Mouse (Mus musculus) stomach, embryonic 16.5 days (tissue): Measurements from ENCODE around the gene Cited2. TPM values are rescaled to one million over a fixed set of nuclear protein-coding genes. Genes with fewer than 3 reads are reported as not detected.

Source experiments
- ATAC-seq: fragments of 200-750 bp; cut with Nextera tagmentation; 2 replicates; pipeline ENCODE4 v1.8.0; 2017; ENCODE audit warnings: moderate number of reproducible peaks, moderate TSS enrichment; ENCODE audit not compliant: insufficient read depth, low FRiP score
- H3K27ac ChIP-seq: fragments of 300-500 bp; sonication (generic); 2 replicates; pipeline ENCODE4 v1.5.1; 2014; ENCODE audit warnings: low read length
- H3K27me3 ChIP-seq: fragments of 300-500 bp; sonication (generic); 2 replicates; pipeline ENCODE4 v1.6.1; 2014; ENCODE audit warnings: low read length, control low read depth, mixed read lengths; ENCODE audit not compliant: control insufficient read depth, insufficient read depth
- H3K36me3 ChIP-seq: fragments of 300-500 bp; sonication (generic); 2 replicates; pipeline ENCODE4 v1.6.1; 2014; ENCODE audit warnings: low read length; ENCODE audit not compliant: control insufficient read depth, insufficient read depth
- H3K4me1 ChIP-seq: fragments of 300-500 bp; sonication (generic); 2 replicates; pipeline ENCODE4 v1.6.1; 2014; ENCODE audit warnings: low read length, control low read depth, mixed read lengths; ENCODE audit not compliant: control insufficient read depth, insufficient read depth
- H3K4me2 ChIP-seq: fragments of 300-500 bp; sonication (generic); 2 replicates; pipeline ENCODE4 v1.6.1; 2014; ENCODE audit warnings: low read depth, low read length, mixed read lengths
- H3K4me3 ChIP-seq: fragments of 300-500 bp; sonication (generic); replicated peaks from 2 replicates; pipeline ENCODE4 v1.5.1; 2014; ENCODE audit warnings: mild to moderate bottlenecking, low read length
- H3K9ac ChIP-seq: fragments of 300-500 bp; sonication (generic); 2 replicates; pipeline ENCODE4 v1.6.1; 2014; ENCODE audit warnings: low read length
- H3K9me3 ChIP-seq: fragments of 300-500 bp; sonication (generic); replicated peaks from 2 replicates; pipeline ENCODE4 v1.6.1; 2016; ENCODE audit warnings: low read length, control low read depth; ENCODE audit not compliant: control insufficient read depth
- WGBS: fragments of 180-500 bp; shearing (Covaris S2); extraction: QIAGEN DNeasy Blood & Tissue Kit; methylation state at CpG from one replicate; pipeline ENCODE4 v1.1.7; 2014; 5-methylcytosine and 5-hydroxymethylcytosine counted together
- polyA plus RNA-seq: library from polyadenylated mRNA; unstranded; fragments of >200 nt; fragmentation: Nextera tagmentation; extraction: Ambion mirVana; gene quantifications from 2 replicates; pipeline ENCODE4 v1.2.1, GENCODE M21; 2015

The Cited2 gene
- polyA plus RNA-seq, 1 experiment from 2014 or later, result 20.7 TPM

DNA sequence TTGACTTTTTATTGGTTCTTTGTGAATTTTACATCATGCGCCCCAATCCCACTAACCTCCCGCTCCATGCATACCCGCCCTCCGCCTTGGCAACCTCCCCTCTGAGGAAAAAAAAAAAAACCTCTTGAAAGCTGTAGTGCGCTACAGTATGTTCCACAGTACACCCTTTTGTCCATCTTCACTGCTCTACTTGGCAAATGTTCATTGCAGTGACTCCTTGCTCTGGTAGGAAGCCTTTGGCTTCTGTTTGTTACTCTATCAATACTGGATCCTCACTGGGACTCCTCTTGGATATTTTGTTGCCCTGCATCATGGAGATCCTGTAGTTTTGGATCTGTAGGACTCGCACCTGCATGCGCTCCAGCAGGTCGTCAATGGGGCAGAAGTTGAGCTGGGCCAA is 39.9 kb downstream of the Cited2 start:
- ATAC-seq, result no peak
- 95% methylated on average over 8 of the region's 8 CpGs for WGBS
- H3K36me3 ChIP-seq, result no peaks in the 10 kb centered on the region

DNA sequence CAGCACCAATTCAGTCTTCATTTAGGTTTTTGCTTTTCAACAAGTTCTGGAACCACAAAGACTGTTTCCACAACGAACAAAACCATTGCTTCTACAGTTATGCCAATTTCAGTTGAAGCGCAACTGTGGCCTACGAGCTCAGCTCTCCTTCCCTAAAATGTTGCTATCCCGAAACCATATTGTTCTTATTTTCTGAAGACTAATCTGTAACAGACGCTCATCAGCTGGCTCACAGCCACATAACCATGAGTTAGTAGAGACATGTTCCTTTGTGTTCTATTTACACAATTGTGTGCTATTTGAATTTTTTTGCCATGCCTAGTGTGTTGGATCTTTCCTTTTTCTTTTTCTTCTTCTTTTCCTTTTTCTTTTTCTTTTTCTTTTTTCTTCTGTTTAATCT is 46.8 kb downstream of the Cited2 start:
- Histone ChIP-seq H3K4me3 (no peak overlapping the region), H3K9me3 (no peaks in the 10 kb centered on the region), H3K9ac (no peak overlapping the region), H3K27ac (no peak overlapping the region), H3K4me2 (no peak overlapping the region), H3K36me3 (no peaks in the 10 kb centered on the region), H3K4me1 (no peaks in the 10 kb centered on the region), H3K27me3 (no peaks in the 10 kb centered on the region)
- ATAC-seq, result no peak
- 78% methylated on average over 5 of the region's 5 CpGs for WGBS

More for the DNA sequence above, 39.9 kb downstream of the Cited2 start:
- H3K27me3 ChIP-seq, result no peaks in the 10 kb centered on the region
- no peak overlapping the region for H3K4me3 ChIP-seq
- no peaks in the 10 kb centered on the region for H3K4me1 ChIP-seq
- no peak overlapping the region for H3K4me2 ChIP-seq
- H3K27ac ChIP-seq, result no peak overlapping the region
- H3K9ac ChIP-seq, result no peak overlapping the region
- no peaks in the 10 kb centered on the region for H3K9me3 ChIP-seq

DNA sequence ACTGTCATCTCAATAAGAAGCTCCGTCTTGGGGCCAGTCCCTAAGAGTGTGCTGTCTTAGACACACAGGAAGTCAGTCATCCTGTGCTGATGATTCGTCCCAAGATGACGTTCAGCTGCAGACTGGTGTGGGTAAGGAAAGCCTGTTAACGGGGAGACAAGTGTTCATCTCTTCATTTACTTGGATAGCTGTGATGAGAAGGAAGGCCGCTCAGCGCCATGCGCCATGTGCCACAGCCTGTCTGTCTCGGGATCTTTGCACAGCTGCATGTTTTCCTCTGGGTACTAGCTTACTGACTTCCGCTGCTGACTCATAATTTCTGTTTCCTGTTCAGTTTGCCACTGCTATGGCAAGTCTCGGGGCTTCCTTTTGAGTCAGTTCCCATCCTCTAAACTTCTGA is 49.3 kb downstream of the Cited2 start:
- H3K4me2 ChIP-seq, result no peak overlapping the region
- ATAC-seq, result no peak; the same call in 1 of the 2 replicates
- no peaks in the 10 kb centered on the region for H3K9me3 ChIP-seq

DNA sequence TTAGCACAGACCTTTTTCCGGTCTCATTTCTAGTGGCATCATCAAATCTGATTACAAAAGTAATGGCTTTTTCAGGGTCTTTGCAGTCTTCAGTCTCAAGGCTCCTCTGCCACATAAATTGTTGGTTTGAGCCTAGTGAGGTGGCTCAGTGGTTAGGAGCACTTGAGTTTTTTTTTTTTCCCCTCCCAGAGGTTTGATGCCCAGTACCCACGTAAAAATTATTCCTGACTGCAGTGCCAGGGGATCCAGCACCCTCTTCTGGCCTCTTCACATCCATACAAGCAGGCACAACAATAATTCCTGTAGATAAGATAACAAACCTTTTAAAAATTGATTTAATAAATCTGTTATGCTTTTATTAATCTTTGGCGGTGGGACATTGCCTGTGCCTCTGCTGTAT is 51.3 kb downstream of the Cited2 start:
- no peaks in the 10 kb centered on the region for H3K36me3 ChIP-seq
- no peak overlapping the region for H3K4me2 ChIP-seq
- H3K9me3 ChIP-seq, result no peaks in the 10 kb centered on the region
- ATAC-seq, result no peak
- no peaks in the 10 kb centered on the region for H3K27me3 ChIP-seq
- no peak overlapping the region for H3K9ac ChIP-seq
- WGBS, result 72% methylated on average over 3 of the region's 3 CpGs
- H3K27ac ChIP-seq, result no peak overlapping the region
- H3K4me3 ChIP-seq, result no peak overlapping the region
- H3K4me1 ChIP-seq, result no peaks in the 10 kb centered on the region

More for the DNA sequence above, 49.3 kb downstream of the Cited2 start:
- no peaks in the 10 kb centered on the region for H3K36me3 ChIP-seq
- H3K4me3 ChIP-seq, result no peak overlapping the region
- H3K4me1 ChIP-seq, result no peaks in the 10 kb centered on the region
- H3K27ac ChIP-seq, result no peak overlapping the region
- H3K9ac ChIP-seq, result no peak overlapping the region
- WGBS, result 68% methylated on average over 10 of the region's 10 CpGs
- H3K27me3 ChIP-seq, result no peaks in the 10 kb centered on the region

DNA sequence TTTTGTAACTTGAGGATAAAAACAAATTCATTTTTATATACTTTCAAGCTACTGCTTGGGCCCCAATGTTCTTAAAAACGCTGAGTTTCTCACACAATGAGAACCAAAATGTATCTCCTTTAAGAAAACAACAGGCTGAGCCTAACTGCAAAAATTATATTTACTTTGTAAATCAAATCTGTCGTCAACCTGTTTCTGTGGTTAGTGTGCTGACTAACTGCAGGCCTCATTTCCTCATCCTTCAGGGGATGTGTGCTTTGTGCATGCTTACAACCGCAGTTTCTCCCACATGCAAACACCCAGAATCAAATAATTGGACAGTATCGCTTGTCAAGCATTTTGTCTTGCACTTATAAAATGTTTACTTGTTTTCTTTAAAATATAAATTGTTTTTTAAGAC is 52.1 kb downstream of the Cited2 start:
- Histone ChIP-seq H3K36me3 (no peaks in the 10 kb centered on the region), H3K4me1 (no peaks in the 10 kb centered on the region), H3K27ac (no peak overlapping the region), H3K4me3 (no peak overlapping the region), H3K9ac (no peak overlapping the region), H3K4me2 (no peak overlapping the region), H3K9me3 (no peaks in the 10 kb centered on the region), H3K27me3 (no peaks in the 10 kb centered on the region)
- WGBS, result 43% methylated on average over 4 of the region's 4 CpGs
- ATAC-seq, result no peak

Other genes with a start within 250 kb of the Cited2 start
- gene Txlnb, start 73.0 kb downstream of the Cited2 start, polyA plus RNA-seq, result 0.51 and 2.5 TPM in 2 replicates
- 4.6 and 4.7 TPM in 2 replicates for gene Heca, start 224.8 kb downstream of the Cited2 start, polyA plus RNA-seq